7 mouse cellular contexts compared by ENCODE assay signal in the genomic region with DNA sequence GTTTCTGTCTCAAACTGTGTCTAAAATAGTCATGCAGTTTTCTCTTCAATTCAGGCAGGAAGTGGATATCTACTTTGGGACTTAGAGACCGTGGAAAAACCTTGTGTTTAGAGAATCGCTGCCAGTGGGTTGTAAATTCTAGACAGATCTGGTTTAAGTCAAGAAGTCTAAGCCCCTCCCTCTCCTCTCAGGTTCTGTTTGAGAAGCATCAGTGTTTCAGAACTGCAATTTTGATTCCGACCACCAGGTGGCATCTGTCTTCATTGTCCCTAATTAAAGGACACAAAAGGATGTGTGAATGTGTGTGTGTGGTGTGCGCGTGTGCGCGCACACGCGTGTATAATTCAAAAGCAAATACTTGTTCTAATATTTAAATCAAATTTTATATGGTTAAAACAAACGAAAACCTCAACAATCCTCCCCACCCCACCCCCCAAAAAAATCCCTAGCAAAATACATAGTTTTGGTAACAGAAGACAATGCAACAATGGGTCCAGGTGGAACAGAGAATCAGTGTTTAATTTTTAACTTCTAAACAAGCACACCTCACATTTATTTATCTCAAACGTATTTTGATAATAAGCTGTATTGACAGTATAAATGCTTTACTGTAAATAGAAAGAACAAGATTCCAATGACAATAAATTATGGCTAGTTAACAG. TPM values are rescaled to one million over a fixed set of nuclear protein-coding genes. Genes with fewer than 3 reads are reported as not detected.
A peak's percentile ranks its signal among the peaks of the same experiment; 100 is the strongest.
DNase-seq lines count a peak whose midpoint lies in the region; ATAC-seq and TF ChIP-seq lines count a peak whose summit lies in the region.

No protein-coding gene starts in this region.

- H3K9me3 ChIP-seq in intestine, postnatal 0 days (ENCODE audit: control insufficient read depth) = no peaks in the 10 kb centered on the region
- H3K9me3 ChIP-seq in midbrain, embryonic 12.5 days = no peaks in the 10 kb centered on the region

- no peak overlapping the region for H3K27ac ChIP-seq in cortical plate, adult 2 months (ENCODE audit: insufficient read depth, low read length)
- no peak overlapping the region for H3K27ac ChIP-seq in intestine, postnatal 0 days (ENCODE audit: low read depth, low read length)
- H3K27ac ChIP-seq in midbrain, embryonic 12.5 days (replicated peaks) = no peak overlapping the region

- H3K36me3 ChIP-seq in intestine, postnatal 0 days (ENCODE audit: control insufficient read depth, insufficient read depth) = no peaks in the 10 kb centered on the region
- no peaks in the 10 kb centered on the region for H3K36me3 ChIP-seq in midbrain, embryonic 12.5 days

- H3K4me1 ChIP-seq in cortical plate, adult 2 months (ENCODE audit: control insufficient read depth, insufficient read depth, low read length) = no peaks in the 10 kb centered on the region
- no peaks in the 10 kb centered on the region for H3K4me1 ChIP-seq in intestine, postnatal 0 days (replicated peaks; ENCODE audit: control insufficient read depth, insufficient read depth, low read length)
- no peaks in the 10 kb centered on the region for H3K4me1 ChIP-seq in midbrain, embryonic 12.5 days

- H3K4me2 ChIP-seq in intestine, postnatal 0 days (replicated peaks; ENCODE audit: low read depth) = no peak overlapping the region
- peak overlapping the region; percentile 23; the same call in 1 of the 2 replicates for H3K4me2 ChIP-seq in midbrain, embryonic 12.5 days (replicated peaks)

- intact Hi-C loops in left cerebral cortex, postnatal 14 days (cut with DNase I) = no loop called here

- ATAC-seq in intestine, postnatal 0 days = no peak
- peak; percentile 73 for ATAC-seq in midbrain, embryonic 12.5 days (ENCODE audit: low FRiP score, low read depth)

- TF ChIP-seq CTCF in cortical plate, adult 2 months (IDR thresholded peaks at IDR 0.05; ENCODE audit: extremely low read depth, insufficient read depth, low read length) = peak; percentile 37; the same call in 1 of the 2 replicates
- peak; percentile 67 for TF ChIP-seq CTCF in intestine, postnatal 0 days (IDR thresholded peaks at IDR 0.05; ENCODE audit: low read depth)

- 21% methylated on average over 11 of the region's 11 CpGs for WGBS in intestine, postnatal 0 days
- 32% methylated on average over 11 of the region's 11 CpGs for WGBS in midbrain, embryonic 12.5 days

- H3K9ac ChIP-seq in intestine, postnatal 0 days (ENCODE audit: low read depth, low read length) = no peak overlapping the region
- H3K9ac ChIP-seq in midbrain, embryonic 12.5 days (replicated peaks) = no peak overlapping the region

- TF ChIP-seq POLR2A in cortical plate, adult 2 months (IDR thresholded peaks at IDR 0.05; ENCODE audit: extremely low read depth, insufficient read depth, low read length) = no peak

- DNase-seq in adrenal gland, adult (ENCODE audit: inconsistent age in 2 of 2, low spot score in 1 of 2) = peak; percentile 44 to 89
- peak; percentile 23 for DNase-seq in gastrocnemius, postnatal 25 days
- DNase-seq in left cerebral cortex, postnatal 14 days (ENCODE audit: low spot score in 2 of 2) = peak; percentile 86 to 92
- peak; percentile 34 for DNase-seq in skeletal muscle tissue, adult 2 months (ENCODE audit: low read depth, low spot score)

- no peak overlapping the region for H3K4me3 ChIP-seq in cortical plate, adult 2 months (ENCODE audit: insufficient read depth, low read length)
- H3K4me3 ChIP-seq in intestine, postnatal 0 days (ENCODE audit: low read depth, low read length) = no peak overlapping the region
- no peak overlapping the region for H3K4me3 ChIP-seq in midbrain, embryonic 12.5 days

- no peaks in the 10 kb centered on the region for H3K27me3 ChIP-seq in intestine, postnatal 0 days (replicated peaks; ENCODE audit: control insufficient read depth, insufficient read depth, low read length)
- H3K27me3 ChIP-seq in midbrain, embryonic 12.5 days = no peaks in the 10 kb centered on the region

RNA-seq across cellular contexts. Expression of gene Armcx4, which starts 38.2 kb away (rescaled TPM):
- 13.8 and 15.5 TPM in 2 replicates for polyA plus RNA-seq in cortical plate, adult 2 months (2012; rRNA removed)
- total RNA-seq in gastrocnemius, postnatal 25 days (2021) = 10 to 100 TPM; 14.4 to 17.8 TPM
- polyA plus RNA-seq in intestine, postnatal 0 days (2015; fragmentation: Nextera tagmentation; extraction: Ambion mirVana) = 1.2 and 1.4 TPM in 2 replicates
- 10 to 100 TPM; 44.5 to 44.8 TPM for total RNA-seq in left cerebral cortex, postnatal 14 days (2021)
- polyA plus RNA-seq in midbrain, embryonic 12.5 days (2016; fragmentation: Nextera tagmentation; extraction: Ambion mirVana) = 7.3 and 9.1 TPM in 2 replicates

RNA-seq across cellular contexts. Expression of gene Hnrnph2, which starts 47.2 kb away (rescaled TPM):
- polyA plus RNA-seq in cortical plate, adult 2 months (2012; rRNA removed) = 109 and 114 TPM in 2 replicates
- total RNA-seq in gastrocnemius, postnatal 25 days (2021) = 10 to 100 TPM; 47.6 to 49.5 TPM
- polyA plus RNA-seq in intestine, postnatal 0 days (2015; fragmentation: Nextera tagmentation; extraction: Ambion mirVana) = 81.7 and 88.7 TPM in 2 replicates
- 100 to 1,000 TPM; 145 to 146 TPM for total RNA-seq in left cerebral cortex, postnatal 14 days (2021)
- polyA plus RNA-seq in midbrain, embryonic 12.5 days (2016; fragmentation: Nextera tagmentation; extraction: Ambion mirVana) = 186 and 202 TPM in 2 replicates

RNA-seq across cellular contexts. Expression of gene Gla, which starts 47.2 kb away (rescaled TPM):
- 6.6 and 7.6 TPM in 2 replicates for polyA plus RNA-seq in cortical plate, adult 2 months (2012; rRNA removed)
- total RNA-seq in gastrocnemius, postnatal 25 days (2021) = 1 to 10 TPM; 1.4 to 2.1 TPM
- polyA plus RNA-seq in intestine, postnatal 0 days (2015; fragmentation: Nextera tagmentation; extraction: Ambion mirVana) = 25.9 and 26.2 TPM in 2 replicates
- 1 to 10 TPM; 9.0 to 9.9 TPM for total RNA-seq in left cerebral cortex, postnatal 14 days (2021)
- 4.5 TPM in 2 replicates for polyA plus RNA-seq in midbrain, embryonic 12.5 days (2016; fragmentation: Nextera tagmentation; extraction: Ambion mirVana)

Comparison
In these comparisons a context has a peak if more than half of its experiments do, and no peak if none do; other contexts are left out.
1. DNase-seq: peak in every context shown above with its lines; median percentile 89 in left cerebral cortex, postnatal 14 days; 66 in adrenal gland, adult; 34 in skeletal muscle tissue, adult 2 months; 23 in gastrocnemius, postnatal 25 days.